Mouse (Mus musculus): Measurements from ENCODE around the gene Nrcam.

The Nrcam gene

GRCm38 (mm10) chr12:44357881-44358280 lies 29.2 kb downstream of the Nrcam start:
- no peak for DNase-seq (ENCODE audit: low read depth)

GRCm38 (mm10) chr12:44371076-44371710 lies 42.5 kb downstream of the Nrcam start:
- no peak for DNase-seq (ENCODE audit: low read depth)

GRCm38 (mm10) chr12:44375956-44376355 lies 47.3 kb downstream of the Nrcam start:
- no peak for DNase-seq (ENCODE audit: low read depth)

- DNase-seq (ENCODE audit: low read depth): no peak
Measured at GRCm38 (mm10) chr12:44378431-44379161, 49.9 kb downstream of the Nrcam start.

GRCm38 (mm10) chr12:44380805-44381204 lies 52.1 kb downstream of the Nrcam start:
- DNase-seq (ENCODE audit: low read depth): no peak

GRCm38 (mm10) chr12:44386398-44386797 lies 57.7 kb downstream of the Nrcam start:
- no peak for DNase-seq (ENCODE audit: low read depth)

- DNase-seq (ENCODE audit: low read depth): no peak
Measured at GRCm38 (mm10) chr12:44388220-44388619, 59.5 kb downstream of the Nrcam start.

GRCm38 (mm10) chr12:44390391-44391137 lies 61.9 kb downstream of the Nrcam start:
- DNase-seq (ENCODE audit: low read depth): no peak

- DNase-seq (ENCODE audit: low read depth): no peak
Measured at GRCm38 (mm10) chr12:44394901-44395300, 66.2 kb downstream of the Nrcam start.

- DNase-seq (ENCODE audit: low read depth): no peak
Measured at GRCm38 (mm10) chr12:44397782-44398181, 69.1 kb downstream of the Nrcam start.

GRCm38 (mm10) chr12:44402134-44402533 lies 73.4 kb downstream of the Nrcam start:
- DNase-seq (ENCODE audit: low read depth): no peak

- DNase-seq (ENCODE audit: low read depth): no peak
Measured at GRCm38 (mm10) chr12:44403270-44403669, 74.6 kb downstream of the Nrcam start.

- no peak for DNase-seq (ENCODE audit: low read depth)
Measured at GRCm38 (mm10) chr12:44403731-44404424, 75.2 kb downstream of the Nrcam start.

- DNase-seq (ENCODE audit: low read depth): no peak
Measured at GRCm38 (mm10) chr12:44409786-44410185, 81.1 kb downstream of the Nrcam start.

GRCm38 (mm10) chr12:44411031-44411430 lies 82.3 kb downstream of the Nrcam start:
- DNase-seq (ENCODE audit: low read depth): no peak

GRCm38 (mm10) chr12:44422154-44422866 lies 93.6 kb downstream of the Nrcam start:
- no peak for DNase-seq (ENCODE audit: low read depth)

- no peak for DNase-seq (ENCODE audit: low read depth)
Measured at GRCm38 (mm10) chr12:44422867-44423255, 94.2 kb downstream of the Nrcam start.

- DNase-seq (ENCODE audit: low read depth): no peak
Measured at GRCm38 (mm10) chr12:44424011-44424410, 95.3 kb downstream of the Nrcam start.

GRCm38 (mm10) chr12:44425040-44425439 lies 96.4 kb downstream of the Nrcam start:
- DNase-seq (ENCODE audit: low read depth): no peak

GRCm38 (mm10) chr12:44430335-44430734 lies 101.7 kb downstream of the Nrcam start:
- DNase-seq (ENCODE audit: low read depth): no peak

- DNase-seq (ENCODE audit: low read depth): no peak
Measured at GRCm38 (mm10) chr12:44430996-44431395, 102.3 kb downstream of the Nrcam start.

- no peak for DNase-seq (ENCODE audit: low read depth)
Measured at GRCm38 (mm10) chr12:44432727-44433126, 104.0 kb downstream of the Nrcam start.

All from c-Kit-positive CD71-positive TER-119-negative erythroid progenitor cells, embryonic 14.5 days (primary cell).